Mouse (Mus musculus): ENCODE measurements around the gene Map3k20. TPM values are rescaled to one million over a fixed set of nuclear protein-coding genes. Genes with fewer than 3 reads are reported as not detected.
A peak's percentile ranks its signal among the peaks of the same experiment; 100 is the strongest.

Map3k20 gene
- total RNA-seq, 2 experiments from 2014 or later, result 12.2 to 12.4 TPM

DNA sequence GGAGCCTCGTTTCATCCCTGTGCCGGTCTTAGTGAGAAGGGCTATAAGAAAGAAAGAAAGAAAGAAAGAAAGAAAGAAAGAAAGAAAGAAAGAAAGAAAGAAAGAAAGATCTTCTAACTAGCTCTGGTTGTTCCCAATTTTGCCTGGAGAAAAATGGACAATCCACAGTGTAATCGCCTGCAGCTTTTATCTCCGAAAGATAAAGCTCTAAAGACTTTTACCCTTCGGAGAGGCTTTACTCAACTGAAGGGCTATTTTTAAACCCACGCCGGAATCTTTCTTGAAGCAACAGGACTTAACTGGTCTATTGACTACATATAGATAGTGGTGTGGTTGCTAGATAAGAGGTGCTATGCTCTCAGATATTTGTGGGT is 190.0 kb downstream of the Map3k20 start:
- no peak for DNase-seq (ENCODE audit: extremely low spot score in 1 of 2, low spot score in 1 of 2)

DNA sequence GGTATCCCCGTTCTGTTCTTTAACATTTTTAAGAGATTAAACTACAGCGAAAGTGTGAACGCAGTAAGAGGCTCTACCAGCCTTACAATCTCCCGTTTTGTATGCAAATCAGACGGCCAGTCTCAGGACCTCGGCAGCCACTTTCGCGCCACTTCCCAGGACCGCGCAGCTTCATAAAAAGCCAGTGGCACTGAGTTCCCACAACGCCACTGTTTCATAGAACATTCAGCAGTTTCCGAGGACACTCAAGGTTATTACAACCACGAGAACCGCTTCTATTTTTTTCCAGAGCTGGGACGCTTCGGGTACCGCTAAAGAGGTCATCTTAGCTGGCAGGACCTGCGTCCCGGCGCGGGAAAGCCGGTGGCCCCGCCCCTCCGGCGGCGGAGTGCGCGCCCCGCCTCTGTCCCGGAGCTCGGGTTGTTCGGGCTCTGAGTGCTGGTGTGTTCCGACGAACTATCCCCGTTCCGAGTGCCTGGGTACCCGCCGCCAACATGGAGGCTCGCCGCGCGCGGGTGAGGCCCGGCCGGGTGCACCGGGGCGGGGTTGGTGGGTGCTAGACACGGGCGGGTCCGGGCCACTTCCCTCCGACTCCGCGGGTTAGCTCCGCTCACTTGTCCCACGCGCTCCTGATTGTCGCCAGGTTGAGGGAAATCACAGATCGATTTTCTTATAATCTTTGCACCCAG is 190.5 kb downstream of the Map3k20 start, which contains the start of gene Cdca7:
TSS of gene Cdca7 (plus strand) at position 363 of the 689 bp plus-strand sequence.
- peak; percentile 29 to 51 for DNase-seq (ENCODE audit: extremely low spot score in 1 of 2, low spot score in 1 of 2)

DNA sequence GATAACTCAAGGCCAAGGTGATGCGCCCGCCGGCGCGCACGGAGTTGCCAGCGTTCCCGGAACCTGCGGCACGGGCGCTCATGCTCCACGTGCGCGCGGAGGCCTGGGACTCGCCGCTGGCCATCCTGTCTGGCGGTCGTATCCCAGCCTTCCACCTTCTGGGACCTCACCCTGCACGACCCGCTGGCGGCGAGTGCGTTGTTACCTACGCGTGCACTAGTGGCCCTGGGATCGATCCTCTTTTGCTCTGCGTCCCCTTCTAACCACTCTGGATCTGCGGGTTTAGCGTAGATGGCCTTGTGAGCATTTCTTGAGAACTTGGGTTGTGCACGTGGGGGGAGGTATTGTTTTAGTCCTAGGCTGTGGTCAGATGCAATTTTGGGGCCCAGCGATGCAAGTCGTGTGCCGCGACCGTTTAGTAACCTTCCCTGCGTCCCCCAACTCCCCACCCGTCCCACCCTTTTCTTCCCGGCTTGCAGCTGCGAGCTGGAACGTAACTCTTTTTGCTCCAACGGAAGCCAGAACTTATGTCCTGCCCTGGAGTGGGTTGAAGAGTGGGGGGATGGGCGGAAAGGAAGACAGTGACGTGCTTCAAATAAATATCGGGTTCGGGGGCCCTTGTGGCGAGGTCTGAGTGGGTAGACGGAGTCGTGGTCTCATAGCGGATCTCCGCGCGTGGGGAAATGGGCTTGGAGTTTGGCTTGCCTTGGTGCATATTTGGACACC is 191.2 kb downstream of the Map3k20 start:
- peak in 1 of 2 experiments; percentile 4 for DNase-seq (ENCODE audit: extremely low spot score in 1 of 2, low spot score in 1 of 2)

DNA sequence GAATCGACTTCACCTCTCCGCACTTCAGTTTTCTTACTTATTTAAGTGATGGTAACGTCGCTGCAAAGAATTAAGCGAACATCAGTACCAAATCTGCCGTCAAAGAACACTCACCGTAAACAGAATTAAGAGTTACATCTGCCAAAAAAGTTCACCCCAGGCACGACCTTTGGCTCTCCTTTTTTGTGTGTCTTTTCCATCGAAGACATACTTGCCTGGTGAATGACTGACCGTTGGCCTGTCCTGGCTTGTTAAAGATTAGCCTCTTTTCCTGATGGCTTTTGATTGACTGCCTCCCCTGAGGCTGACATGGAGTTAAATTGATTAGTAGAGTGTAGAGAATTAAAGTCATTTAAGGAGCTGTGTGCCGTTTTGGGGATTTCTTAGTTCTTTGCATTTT is 191.8 kb downstream of the Map3k20 start:
- no peak for DNase-seq (ENCODE audit: extremely low spot score in 1 of 2, low spot score in 1 of 2)

DNA sequence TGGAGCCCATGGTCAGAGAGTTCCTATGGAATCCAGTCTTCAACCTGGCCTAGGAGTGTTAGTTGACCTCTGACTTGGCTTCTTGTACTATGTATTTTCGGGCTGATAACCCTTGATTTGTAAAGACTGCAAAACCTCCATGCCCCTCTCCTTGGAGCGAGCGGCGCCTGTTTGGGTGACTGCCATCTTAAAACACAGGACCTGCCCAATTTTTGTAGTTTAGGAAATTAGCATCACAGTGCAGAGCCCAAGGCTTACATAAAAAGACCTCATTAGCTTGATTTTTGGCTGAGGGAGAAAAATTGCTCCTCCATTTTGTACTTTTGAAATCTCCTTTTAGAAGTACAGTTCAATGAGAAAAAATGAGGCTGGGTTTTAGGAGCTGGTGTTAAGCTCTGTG is 192.7 kb downstream of the Map3k20 start:
- DNase-seq (ENCODE audit: extremely low spot score in 1 of 2, low spot score in 1 of 2), result no peak

DNA sequence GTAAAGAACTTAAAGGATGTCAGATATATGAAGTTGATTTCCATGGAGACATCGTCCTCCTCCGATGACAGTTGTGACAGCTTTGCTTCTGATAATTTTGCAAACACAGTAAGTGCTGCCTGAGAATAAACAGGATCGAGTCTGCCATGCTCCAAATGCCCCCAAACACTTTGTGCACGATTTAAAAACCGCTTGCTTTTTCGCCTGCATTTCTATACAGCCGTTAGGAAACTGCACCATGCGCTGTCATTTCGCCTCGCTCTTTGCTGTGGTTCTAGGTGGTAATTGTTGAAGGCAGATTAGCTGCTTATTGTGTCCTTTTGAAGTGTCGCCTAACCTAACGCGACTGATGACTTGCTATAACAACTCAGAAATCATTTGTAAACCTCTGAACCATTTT is 193.5 kb downstream of the Map3k20 start:
- DNase-seq (ENCODE audit: extremely low spot score in 1 of 2, low spot score in 1 of 2), result no peak

DNA sequence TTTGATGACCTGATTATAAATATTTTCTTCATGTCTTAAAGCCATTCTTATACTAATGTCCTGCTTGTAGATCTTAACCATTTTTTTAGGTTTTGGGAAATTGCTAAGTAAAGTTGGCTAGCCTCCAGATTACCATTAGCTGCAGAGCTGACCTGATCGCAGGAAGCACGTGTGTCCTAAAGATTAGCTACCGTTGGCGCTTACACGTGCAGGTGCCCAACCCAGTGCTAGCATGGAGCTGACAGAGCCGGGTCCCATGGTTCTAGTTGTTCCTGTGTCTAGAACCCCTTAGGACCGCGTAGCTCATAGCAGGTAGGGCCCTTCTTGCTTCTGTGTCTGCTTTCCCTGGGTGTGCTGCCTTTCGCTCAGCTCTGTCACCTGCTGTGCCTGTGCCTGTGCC is 194.4 kb downstream of the Map3k20 start:
- DNase-seq (ENCODE audit: extremely low spot score in 1 of 2, low spot score in 1 of 2), result no peak

DNA sequence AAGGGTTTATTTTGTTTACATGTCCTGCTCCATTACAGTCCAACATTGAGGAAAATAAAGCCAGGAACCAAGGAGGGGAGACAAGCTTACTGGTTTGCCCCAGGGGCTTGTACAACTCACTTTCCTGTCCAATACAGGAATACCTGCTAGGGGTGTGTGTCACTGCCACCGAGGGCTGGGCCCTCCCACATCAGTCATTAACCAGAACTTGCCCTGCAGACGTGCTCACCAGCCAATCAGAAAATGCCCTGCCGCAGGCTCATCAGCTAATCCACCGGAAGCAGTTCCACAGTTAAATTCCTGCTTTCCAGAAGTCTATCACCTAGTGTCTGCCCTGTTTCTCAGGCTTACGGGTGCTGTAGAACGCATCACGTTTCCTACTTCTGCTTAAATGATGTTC is 206.2 kb downstream of the Map3k20 start:
- DNase-seq (ENCODE audit: extremely low spot score in 1 of 2, low spot score in 1 of 2), result no peak

Other genes starting within 250 kb of the Map3k20 start
- gene Cdca7, start 190.5 kb downstream of the Map3k20 start, total RNA-seq (2021), result 1 to 10 TPM; 6.6 to 9.0 TPM